Mouse (Mus musculus): ENCODE data around the gene Adora1.

The Adora1 gene

GRCm38 (mm10) chr1:134193674-134194197, 41.5 kb downstream of the Adora1 start:
- no peak for DNase-seq (ENCODE audit: low spot score)

- DNase-seq (ENCODE audit: low spot score): no peak
Measured at GRCm38 (mm10) chr1:134193126-134193525, 42.1 kb downstream of the Adora1 start, which contains the start of gene Mybph. TSS of gene Mybph (plus strand) at chr1:134193448.

- no peak for DNase-seq (ENCODE audit: low spot score)
Measured at GRCm38 (mm10) chr1:134192024-134192423, 43.2 kb downstream of the Adora1 start.

- DNase-seq (ENCODE audit: low spot score): no peak
Measured at GRCm38 (mm10) chr1:134191192-134191591, 44.0 kb downstream of the Adora1 start.

- DNase-seq (ENCODE audit: low spot score): no peak
Measured at GRCm38 (mm10) chr1:134188989-134189729, 46.1 kb downstream of the Adora1 start.

- no peak for DNase-seq (ENCODE audit: low spot score)
Measured at GRCm38 (mm10) chr1:134188217-134188616, 47.0 kb downstream of the Adora1 start.

GRCm38 (mm10) chr1:134184089-134184488, 51.1 kb downstream of the Adora1 start:
- no peak for DNase-seq (ENCODE audit: low spot score)

- no peak for DNase-seq (ENCODE audit: low spot score)
Measured at GRCm38 (mm10) chr1:134182025-134182424, 53.2 kb downstream of the Adora1 start, which contains the start of gene Chil1. TSS of gene Chil1 (plus strand) at chr1:134182176.

GRCm38 (mm10) chr1:134177976-134178375, 57.3 kb downstream of the Adora1 start:
- no peak for DNase-seq (ENCODE audit: low spot score)

GRCm38 (mm10) chr1:134173081-134173480, 62.1 kb downstream of the Adora1 start:
- DNase-seq (ENCODE audit: low spot score): no peak

- DNase-seq (ENCODE audit: low spot score): no peak
Measured at GRCm38 (mm10) chr1:134168985-134169697, 66.1 kb downstream of the Adora1 start.

- no peak for DNase-seq (ENCODE audit: low spot score)
Measured at GRCm38 (mm10) chr1:134168567-134168966, 66.7 kb downstream of the Adora1 start.

- no peak for DNase-seq (ENCODE audit: low spot score)
Measured at GRCm38 (mm10) chr1:134167416-134168305, 67.6 kb downstream of the Adora1 start.

- no peak for DNase-seq (ENCODE audit: low spot score)
Measured at GRCm38 (mm10) chr1:134166547-134166946, 68.7 kb downstream of the Adora1 start.

GRCm38 (mm10) chr1:134164454-134164853, 70.8 kb downstream of the Adora1 start:
- DNase-seq (ENCODE audit: low spot score): no peak

GRCm38 (mm10) chr1:134163476-134163875, 71.8 kb downstream of the Adora1 start:
- DNase-seq (ENCODE audit: low spot score): no peak

- DNase-seq (ENCODE audit: low spot score): no peak
Measured at GRCm38 (mm10) chr1:134162510-134163225, 72.6 kb downstream of the Adora1 start.

- no peak for DNase-seq (ENCODE audit: low spot score)
Measured at GRCm38 (mm10) chr1:134161399-134161798, 73.8 kb downstream of the Adora1 start.

GRCm38 (mm10) chr1:134160404-134160803, 74.8 kb downstream of the Adora1 start:
- no peak for DNase-seq (ENCODE audit: low spot score)

GRCm38 (mm10) chr1:134154655-134155054, 80.6 kb downstream of the Adora1 start:
- DNase-seq (ENCODE audit: low spot score): no peak

- DNase-seq (ENCODE audit: low spot score): no peak
Measured at GRCm38 (mm10) chr1:134154121-134154520, 81.1 kb downstream of the Adora1 start.

Data from testis, postnatal 10 days (tissue).